Mouse (Mus musculus) MEL (cell line): ENCODE data around the gene Ubxn4.

Experiments used
- BHLHE40 ChIP-seq: IDR thresholded peaks from 2 replicates; pipeline ENCODE4 v1.6.1; 2012; ENCODE audit warnings: low read depth, mild to moderate bottlenecking, inconsistent platforms, low read length, improper control_type of control experiment, borderline replicate concordance
- CTCF ChIP-seq, 3 experiments: IDR thresholded peaks in 2 of 3; conservative IDR thresholded peaks in 1 of 3; 2 replicates each; pipeline ENCODE4 v1.5.1; 2011 to 2012; ENCODE audit warnings: low read length in 3 of 3, low read depth in 2 of 3, mild to moderate bottlenecking in 2 of 3, improper control_type of control experiment in 1 of 3, inconsistent platforms in 1 of 3, mixed read lengths in 1 of 3, moderate library complexity in 1 of 3; ENCODE audit not compliant: control insufficient read depth in 1 of 3, insufficient read depth in 1 of 3, poor library complexity in 1 of 3, severe bottlenecking in 1 of 3
- EP300 ChIP-seq, 2 experiments: IDR thresholded peaks; 2 replicates each; pipeline ENCODE4 v1.6.1; 2011; ENCODE audit warnings: improper control_type of control experiment in 2 of 2, low read length in 2 of 2, low read depth in 1 of 2, mild to moderate bottlenecking in 1 of 2
- MAZ ChIP-seq: IDR thresholded peaks from 2 replicates; pipeline ENCODE4 v1.6.1; 2012; ENCODE audit warnings: low read depth, mild to moderate bottlenecking, inconsistent platforms, low read length, improper control_type of control experiment
- MYC ChIP-seq: IDR thresholded peaks from 2 replicates; pipeline ENCODE4 v1.6.1; 2011; ENCODE audit warnings: low read depth, mild to moderate bottlenecking, low read length, improper control_type of control experiment, moderate library complexity
- NELFE ChIP-seq: IDR thresholded peaks from 2 replicates; pipeline ENCODE4 v1.6.1; 2011; ENCODE audit warnings: low read depth, low read length, improper control_type of control experiment
- NRF1 ChIP-seq: IDR thresholded peaks from 2 replicates; pipeline ENCODE4 v1.6.1; 2014; ENCODE audit warnings: low read depth, mild to moderate bottlenecking, inconsistent platforms, low read length, improper control_type of control experiment, moderate library complexity; ENCODE audit not compliant: poor library complexity, insufficient read depth, severe bottlenecking
- POLR2A ChIP-seq, 2 experiments: IDR thresholded peaks; 2 replicates each; pipeline ENCODE4 v1.6.1; 2011 to 2012; ENCODE audit warnings: low read length in 2 of 2, mild to moderate bottlenecking in 2 of 2, control low read depth in 1 of 2, improper control_type of control experiment in 1 of 2, low read depth in 1 of 2, moderate library complexity in 1 of 2; ENCODE audit not compliant: control insufficient read depth in 1 of 2, insufficient read depth in 1 of 2, poor library complexity in 1 of 2
- SMC3 ChIP-seq: IDR thresholded peaks from 2 replicates; pipeline ENCODE4 v1.6.1; 2011; ENCODE audit warnings: low read depth, low read length, improper control_type of control experiment
- TAL1 ChIP-seq: IDR thresholded peaks from 2 replicates; pipeline ENCODE4 v1.6.1; 2012; ENCODE audit warnings: mild to moderate bottlenecking, inconsistent platforms, low read length, moderate library complexity, mixed read lengths
- UBTF ChIP-seq: IDR thresholded peaks from 2 replicates; pipeline ENCODE4 v1.6.1; 2012; ENCODE audit warnings: low read depth, mild to moderate bottlenecking, inconsistent platforms, low read length, improper control_type of control experiment, moderate library complexity, borderline replicate concordance; ENCODE audit not compliant: insufficient read depth
- USF1 ChIP-seq: IDR thresholded peaks from 2 replicates; pipeline ENCODE4 v1.6.1; 2014; ENCODE audit warnings: low read depth, mild to moderate bottlenecking, inconsistent platforms, low read length, improper control_type of control experiment, moderate library complexity
- ZNF384 ChIP-seq: IDR thresholded peaks from 2 replicates; pipeline ENCODE4 v1.6.1; 2012; ENCODE audit warnings: low read depth, mild to moderate bottlenecking, inconsistent platforms, low read length, improper control_type of control experiment

GRCm38 (mm10) chr1:128275908-128276307 lies 32.1 kb downstream of the Ubxn4 start:
- TF ChIP-seq CTCF (IDR thresholded peaks at IDR 0.05 in 2 of 3, conservative IDR thresholded peaks at IDR 0.05 in 1 of 3; ENCODE audit: control insufficient read depth in 1 of 3, insufficient read depth in 1 of 3, low read depth in 2 of 3, low read length in 3 of 3, poor library complexity in 1 of 3, severe bottlenecking in 1 of 3) (no peak), POLR2A (IDR thresholded peaks at IDR 0.05; ENCODE audit: control insufficient read depth in 1 of 2, insufficient read depth in 1 of 2, low read depth in 1 of 2, low read length in 2 of 2, poor library complexity in 1 of 2) (no peak), NELFE (no peak), TAL1 (no peak), MYC (no peak), USF1 (no peak), ZNF384 (no peak), MAZ (no peak), BHLHE40 (no peak), SMC3 (no peak), UBTF (no peak), NRF1 (no peak), EP300 (IDR thresholded peaks at IDR 0.05; ENCODE audit: low read depth in 1 of 2, low read length in 2 of 2) (no peak)
